Mouse (Mus musculus): ENCODE data around the gene Ccdc6. TPM values are rescaled to one million over a fixed set of nuclear protein-coding genes. Genes with fewer than 3 reads are reported as not detected.

Ccdc6 gene
- total RNA-seq, 2 experiments from 2014 or later = 56.9 to 62.9 TPM

- DNase-seq (ENCODE audit: extremely low spot score in 1 of 2, low spot score in 1 of 2) = no peak
Observed at GRCm38 (mm10) chr10:70091876-70092462, 5.0 kb upstream of the Ccdc6 start.

- DNase-seq (ENCODE audit: extremely low spot score in 1 of 2, low spot score in 1 of 2) = no peak
Observed at GRCm38 (mm10) chr10:70093782-70094181, 3.1 kb upstream of the Ccdc6 start.

- DNase-seq (ENCODE audit: extremely low spot score in 1 of 2, low spot score in 1 of 2) = no peak
Observed at GRCm38 (mm10) chr10:70095031-70095470, 1.9 kb upstream of the Ccdc6 start.

- no peak for DNase-seq (ENCODE audit: extremely low spot score in 1 of 2, low spot score in 1 of 2)
Observed at GRCm38 (mm10) chr10:70095506-70096270, 1.2 kb upstream of the Ccdc6 start.

GRCm38 (mm10) chr10:70097291-70097901, 475 bp downstream of the Ccdc6 start:
- DNase-seq (ENCODE audit: extremely low spot score in 1 of 2, low spot score in 1 of 2) = peak; percentile 25 to 34

GRCm38 (mm10) chr10:70097911-70098569, 1.1 kb downstream of the Ccdc6 start:
- DNase-seq (ENCODE audit: extremely low spot score in 1 of 2, low spot score in 1 of 2) = peak; percentile 48 to 49

GRCm38 (mm10) chr10:70098626-70099025, 1.7 kb downstream of the Ccdc6 start:
- no peak for DNase-seq (ENCODE audit: extremely low spot score in 1 of 2, low spot score in 1 of 2)

- no peak for DNase-seq (ENCODE audit: extremely low spot score in 1 of 2, low spot score in 1 of 2)
Observed at GRCm38 (mm10) chr10:70099052-70099451, 2.1 kb downstream of the Ccdc6 start.

GRCm38 (mm10) chr10:70102086-70102485, 5.2 kb downstream of the Ccdc6 start:
- DNase-seq (ENCODE audit: extremely low spot score in 1 of 2, low spot score in 1 of 2) = no peak

GRCm38 (mm10) chr10:70108016-70108415, 11.1 kb downstream of the Ccdc6 start:
- no peak for DNase-seq (ENCODE audit: extremely low spot score in 1 of 2, low spot score in 1 of 2)

GRCm38 (mm10) chr10:70109974-70110373, 13.1 kb downstream of the Ccdc6 start:
- no peak for DNase-seq (ENCODE audit: extremely low spot score in 1 of 2, low spot score in 1 of 2)

- no peak for DNase-seq (ENCODE audit: extremely low spot score in 1 of 2, low spot score in 1 of 2)
Observed at GRCm38 (mm10) chr10:70110815-70111214, 13.9 kb downstream of the Ccdc6 start.

- no peak for DNase-seq (ENCODE audit: extremely low spot score in 1 of 2, low spot score in 1 of 2)
Observed at GRCm38 (mm10) chr10:70111643-70112042, 14.7 kb downstream of the Ccdc6 start.

GRCm38 (mm10) chr10:70114048-70114635, 17.2 kb downstream of the Ccdc6 start:
- DNase-seq (ENCODE audit: extremely low spot score in 1 of 2, low spot score in 1 of 2) = no peak

GRCm38 (mm10) chr10:70116454-70116853, 19.5 kb downstream of the Ccdc6 start:
- no peak for DNase-seq (ENCODE audit: extremely low spot score in 1 of 2, low spot score in 1 of 2)

GRCm38 (mm10) chr10:70119451-70119850, 22.5 kb downstream of the Ccdc6 start:
- DNase-seq (ENCODE audit: extremely low spot score in 1 of 2, low spot score in 1 of 2) = no peak

GRCm38 (mm10) chr10:70119851-70120370, 23.0 kb downstream of the Ccdc6 start:
- DNase-seq (ENCODE audit: extremely low spot score in 1 of 2, low spot score in 1 of 2) = no peak

- no peak for DNase-seq (ENCODE audit: extremely low spot score in 1 of 2, low spot score in 1 of 2)
Observed at GRCm38 (mm10) chr10:70120671-70121405, 23.9 kb downstream of the Ccdc6 start.

GRCm38 (mm10) chr10:70121406-70121695, 24.4 kb downstream of the Ccdc6 start:
- no peak for DNase-seq (ENCODE audit: extremely low spot score in 1 of 2, low spot score in 1 of 2)

GRCm38 (mm10) chr10:70123454-70123853, 26.5 kb downstream of the Ccdc6 start:
- DNase-seq (ENCODE audit: extremely low spot score in 1 of 2, low spot score in 1 of 2) = no peak

All from layer of hippocampus, postnatal 25 days (tissue).